Comparison of ENCODE assay signal across 8 mouse cellular contexts in genomic region chr13:68167826-68168225, GRCm38 (mm10).
DNase-seq lines count a peak whose midpoint lies in the region; ATAC-seq and TF ChIP-seq lines count a peak whose summit lies in the region.
"Not testable (repeated sequence)": the region's sequence is repeated elsewhere in the genome, so short reads cannot be mapped to it uniquely, and the experiment has no call there.

No protein-coding gene starts in this region.

- H3K4me2 ChIP-seq in lung, postnatal 0 days (replicated peaks; ENCODE audit: low read depth, low read length): not testable (repeated sequence)

- peak; percentile 19 for DNase-seq in 416B (ENCODE audit: low read depth)
- peak; percentile 36 to 82 for DNase-seq in adrenal gland, adult (ENCODE audit: inconsistent age in 2 of 2, low spot score in 1 of 2)
- peak; percentile 7 for DNase-seq in cerebellum, adult 9-11 months
- DNase-seq in gastrocnemius, adult 18-20 months (ENCODE audit: low spot score): peak; percentile 2
- DNase-seq in kidney, adult 2 months: peak; percentile 28
- peak; percentile 39 to 59 for DNase-seq in layer of hippocampus, postnatal 25 days (ENCODE audit: extremely low spot score in 1 of 2, low spot score in 1 of 2)
- DNase-seq in lung, postnatal 0 days (ENCODE audit: low spot score): not testable (repeated sequence)
- peak; percentile 17 for DNase-seq in right cerebral cortex, postnatal 25 days

- not testable (repeated sequence) for ATAC-seq in lung, postnatal 0 days

- not testable (repeated sequence) for H3K4me1 ChIP-seq in kidney, adult 2 months (ENCODE audit: control insufficient read depth, insufficient read depth, low read length); lung, postnatal 0 days (ENCODE audit: insufficient read depth, low read depth, low read length)

- TF ChIP-seq EP300 in lung, postnatal 0 days (IDR thresholded peaks at IDR 0.05): not testable (repeated sequence)

- not testable (repeated sequence) for H3K27ac ChIP-seq in kidney, adult 2 months (ENCODE audit: insufficient read depth, low read depth, low read length); lung, postnatal 0 days (ENCODE audit: low read length)

- not testable (repeated sequence) for H3K9me3 ChIP-seq in lung, postnatal 0 days (ENCODE audit: low read length)

- 34% methylated on average over 6 of the region's 6 CpGs for WGBS in kidney, adult 2 months
- WGBS in lung, postnatal 0 days: 32% methylated on average over 6 of the region's 6 CpGs

- not testable (repeated sequence) for H3K4me3 ChIP-seq in kidney, adult 2 months (ENCODE audit: insufficient read depth, low read depth, low read length); lung, postnatal 0 days (ENCODE audit: low read depth, low read length)

- not testable (repeated sequence) for H3K9ac ChIP-seq in lung, postnatal 0 days (replicated peaks; ENCODE audit: low read depth)

- not testable (repeated sequence) for TF ChIP-seq POLR2A in kidney, adult 2 months (IDR thresholded peaks at IDR 0.05; ENCODE audit: low read depth, low read length)

- TF ChIP-seq CTCF in kidney, adult 2 months (conservative IDR thresholded peaks at IDR 0.05; ENCODE audit: insufficient read depth, insufficient read length, low read depth, low read length): peak; percentile 56
- peak; percentile 47 for TF ChIP-seq CTCF in lung, postnatal 0 days (IDR thresholded peaks at IDR 0.05)

- not testable (repeated sequence) for H3K27me3 ChIP-seq in kidney, adult 2 months (replicated peaks; ENCODE audit: control insufficient read depth, insufficient read depth, low read length); lung, postnatal 0 days (replicated peaks; ENCODE audit: insufficient read depth, low read length)

- H3K36me3 ChIP-seq in kidney, adult 2 months (ENCODE audit: control insufficient read depth, insufficient read depth, low read length); lung, postnatal 0 days (ENCODE audit: insufficient read depth, low read length): not testable (repeated sequence)
